Mouse (Mus musculus): ENCODE data around the gene Kif17.

- TF ChIP-seq CTCF (IDR thresholded peaks at IDR 0.05; ENCODE audit: control insufficient read depth, insufficient read depth, insufficient replicate concordance, low read depth, low read length) (no peak), POLR2A (IDR thresholded peaks at IDR 0.05; ENCODE audit: control insufficient read depth, low read depth, low read length) (no peak)
Observed at GRCm38 (mm10) chr4:138267869-138268268, 17.6 kb downstream of the Kif17 start.
